Mouse (Mus musculus) 3T3-L1 (cell line): Measurements from ENCODE around the gene Agps.
"Not testable (repeated sequence)": the region's sequence is repeated elsewhere in the genome, so short reads cannot be mapped to it uniquely, and the experiment has no call there.

Experiments used
- DNase-seq: peaks from one replicate; pipeline ENCODE4 v3.0.0-alpha.2; 2015; ENCODE audit warnings: low read depth, low spot score

Gene Agps

GRCm38 (mm10) chr2:75929786-75930444 lies 97.9 kb downstream of the Agps start:
- DNase-seq, result no peak

DNA sequence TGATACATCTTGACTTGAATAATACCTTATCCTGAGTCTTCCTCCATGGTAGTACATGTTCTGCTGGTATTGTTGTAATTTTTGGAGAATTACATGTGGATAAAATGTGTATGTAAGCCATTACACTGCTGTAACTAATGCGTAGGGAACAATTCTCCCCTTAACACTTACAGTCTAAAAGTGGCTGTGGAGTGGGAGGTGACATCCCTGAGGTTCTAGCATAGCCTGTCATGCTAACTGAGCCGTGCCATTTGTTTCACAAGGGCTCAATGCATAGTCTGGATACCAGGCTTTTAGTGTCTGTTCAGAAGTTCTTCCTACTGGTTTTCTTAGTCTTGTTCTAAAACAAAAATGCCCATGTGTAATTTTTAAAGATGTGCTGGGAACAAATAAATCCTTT lies 99.0 kb downstream of the Agps start:
- DNase-seq, result no peak

DNA sequence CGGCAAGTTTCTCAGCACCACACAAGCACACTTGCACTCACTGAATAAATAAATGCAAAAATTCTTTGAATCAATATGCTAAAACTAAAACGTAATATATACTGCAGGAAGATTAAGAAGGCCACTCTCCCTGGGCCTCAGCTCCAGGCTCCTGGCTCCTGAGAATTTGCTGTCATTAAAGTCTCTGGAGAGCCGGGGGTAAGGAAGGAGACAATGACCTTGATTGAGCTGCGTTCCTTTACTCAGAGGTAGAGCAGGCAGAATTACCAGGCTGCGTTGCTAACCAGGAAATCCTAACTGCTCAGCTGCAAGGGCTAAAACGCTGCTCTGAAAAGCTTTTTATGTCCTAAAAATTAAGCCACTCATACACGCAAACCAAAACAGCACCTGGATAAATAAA lies 101.6 kb downstream of the Agps start:
- no peak for DNase-seq

DNA sequence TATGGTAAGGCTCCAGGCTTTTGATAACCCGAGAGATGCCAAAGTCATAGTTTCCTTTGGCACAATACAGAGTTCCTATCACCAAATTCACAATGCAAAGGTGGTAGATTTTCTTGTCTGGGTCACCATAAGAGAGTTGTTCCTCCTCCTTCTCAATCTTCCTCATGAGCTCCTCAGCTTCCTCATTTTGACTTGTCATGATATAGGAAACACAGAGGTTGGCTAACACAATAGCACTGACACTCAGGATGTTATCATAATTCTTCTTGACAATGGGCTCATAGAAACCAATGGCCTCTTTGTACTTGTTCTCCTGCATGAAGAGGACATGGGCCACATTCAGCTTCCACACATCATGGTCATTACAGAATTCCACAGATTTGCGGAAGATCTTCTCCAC lies 104.7 kb downstream of the Agps start:
- DNase-seq, result not testable (repeated sequence)

- DNase-seq, result not testable (repeated sequence)
These were observed 105.6 kb downstream of the Agps start for GRCm38 (mm10) chr2:75937520-75938116.

DNA sequence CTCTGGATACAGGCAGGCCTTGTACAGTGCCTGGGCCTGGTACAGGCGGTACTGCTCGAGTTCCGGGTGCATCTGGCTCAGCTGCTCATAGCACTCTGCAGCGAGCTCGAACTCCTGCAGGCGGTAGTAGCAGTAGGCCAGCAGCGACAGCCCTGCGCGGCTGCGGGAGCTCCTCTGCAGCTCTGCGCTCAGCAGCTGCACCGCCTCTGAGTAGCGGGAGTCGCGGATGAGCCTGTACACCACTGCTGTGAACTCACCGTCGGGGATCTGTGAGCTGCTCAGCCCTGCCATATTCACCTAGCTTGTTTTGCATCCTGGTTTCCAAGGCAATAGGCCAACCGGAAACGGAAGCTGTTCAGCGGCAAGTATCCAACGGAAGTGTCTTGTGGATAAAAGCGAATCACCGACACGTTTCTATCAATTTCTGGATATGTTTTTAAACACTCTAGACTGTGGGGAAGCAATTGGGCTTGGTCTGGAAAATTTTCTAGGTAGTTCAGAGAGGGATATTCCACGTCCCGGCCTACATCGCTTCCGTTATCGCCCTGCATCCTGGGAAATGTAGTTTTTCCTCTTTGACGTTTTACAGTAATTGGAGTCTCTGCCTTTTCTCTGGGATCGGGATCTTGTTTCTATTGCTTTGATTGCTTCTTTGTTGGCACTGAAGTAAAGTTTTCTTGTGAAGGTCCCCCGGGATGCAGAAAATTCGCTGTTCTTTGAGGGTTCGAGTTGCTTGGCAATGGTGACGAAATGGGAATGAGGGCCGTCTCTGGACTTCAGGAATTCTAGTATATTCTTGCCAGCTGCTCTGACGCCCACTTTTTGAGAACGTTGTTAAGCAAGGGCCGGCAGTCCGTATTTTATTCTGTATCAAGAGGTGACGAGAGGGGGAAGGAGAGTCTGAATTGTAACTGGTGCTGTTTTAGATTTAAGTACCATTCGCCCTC lies 106.4 kb downstream of the Agps start, which contains the start of gene Ttc30b:
TSS of gene Ttc30b (minus strand) at position 469 of the 947 bp plus-strand sequence.
- DNase-seq, result peak; percentile 90

GRCm38 (mm10) chr2:75950685-75951084 lies 118.7 kb downstream of the Agps start:
- no peak for DNase-seq

- DNase-seq, result no peak
These were observed 121.3 kb downstream of the Agps start for GRCm38 (mm10) chr2:75953320-75953719.

- no peak for DNase-seq
These were observed 123.7 kb downstream of the Agps start for GRCm38 (mm10) chr2:75955709-75956108.

GRCm38 (mm10) chr2:75959183-75959849 lies 127.3 kb downstream of the Agps start:
- no peak for DNase-seq

DNA sequence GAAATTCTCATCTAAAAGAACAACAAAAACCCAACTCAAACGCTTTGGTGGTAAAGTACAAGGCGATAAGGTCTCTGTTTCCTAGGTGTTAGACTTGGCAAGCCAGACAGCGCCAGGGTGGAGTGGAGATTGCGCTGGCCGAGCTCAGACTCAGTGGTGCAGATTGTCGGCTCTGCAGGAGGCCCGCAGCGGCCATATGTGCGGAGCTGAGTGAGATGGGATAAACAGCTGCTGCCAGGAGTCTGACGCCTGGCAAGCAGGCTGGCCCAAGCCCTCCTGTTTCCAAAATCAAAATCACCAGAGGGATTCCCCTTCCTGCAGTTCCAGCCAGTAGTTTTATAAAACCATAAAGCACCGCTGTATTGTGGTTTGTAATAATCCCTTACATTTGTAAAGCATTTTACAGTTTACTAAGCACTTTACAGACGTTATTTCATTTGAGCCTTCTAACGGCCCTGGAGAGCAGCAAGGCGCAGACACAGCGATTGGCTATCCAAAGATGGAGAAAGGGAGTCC lies 127.9 kb downstream of the Agps start:
- DNase-seq, result no peak

DNA sequence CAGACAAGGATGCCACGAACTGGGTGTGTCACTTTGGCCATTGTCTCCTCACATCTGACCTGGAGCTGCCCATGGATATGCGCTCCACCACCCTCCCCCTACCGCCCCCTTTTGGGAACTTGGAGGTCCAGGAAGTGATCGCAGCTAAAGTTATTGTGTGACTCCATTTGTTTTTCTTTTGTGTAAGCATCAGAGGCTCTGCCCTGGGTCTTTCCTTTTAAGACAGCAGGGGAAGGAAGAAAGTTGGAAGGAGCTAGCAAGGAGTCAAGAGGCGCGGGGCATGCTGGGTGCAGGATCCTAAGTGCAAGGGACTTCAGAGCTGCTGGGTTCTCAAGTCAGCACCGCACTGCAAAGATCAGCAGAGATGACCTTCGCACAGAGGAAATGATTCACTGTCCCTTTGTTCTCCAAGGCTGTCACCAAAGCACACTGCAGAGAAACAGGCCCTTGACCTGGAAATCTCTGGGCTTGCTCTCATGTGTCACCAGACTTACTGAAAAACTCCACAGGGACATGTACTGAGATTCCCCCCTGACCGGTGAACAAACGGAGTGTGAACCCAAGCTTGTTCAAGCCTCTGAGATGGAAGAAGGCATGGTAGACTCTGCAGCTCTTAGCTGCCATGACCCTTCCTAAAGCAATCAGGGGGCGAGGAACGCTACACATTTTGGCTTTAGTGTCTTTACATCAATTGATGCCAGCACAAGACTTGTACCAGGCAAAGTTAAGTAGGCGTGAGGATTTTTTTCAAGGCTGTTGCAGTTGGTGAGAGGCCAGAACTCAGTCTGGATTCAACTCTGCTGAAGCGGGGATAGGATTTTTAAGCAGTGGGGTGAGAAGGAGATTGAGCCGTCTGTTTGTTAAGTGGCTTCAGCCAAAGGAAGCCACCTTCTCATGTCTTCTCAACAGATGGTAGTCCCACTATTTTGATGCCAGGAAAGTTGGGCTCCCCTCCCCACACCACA lies 128.7 kb downstream of the Agps start:
- DNase-seq, result no peak

GRCm38 (mm10) chr2:75963211-75963840 lies 131.3 kb downstream of the Agps start:
- no peak for DNase-seq

DNA sequence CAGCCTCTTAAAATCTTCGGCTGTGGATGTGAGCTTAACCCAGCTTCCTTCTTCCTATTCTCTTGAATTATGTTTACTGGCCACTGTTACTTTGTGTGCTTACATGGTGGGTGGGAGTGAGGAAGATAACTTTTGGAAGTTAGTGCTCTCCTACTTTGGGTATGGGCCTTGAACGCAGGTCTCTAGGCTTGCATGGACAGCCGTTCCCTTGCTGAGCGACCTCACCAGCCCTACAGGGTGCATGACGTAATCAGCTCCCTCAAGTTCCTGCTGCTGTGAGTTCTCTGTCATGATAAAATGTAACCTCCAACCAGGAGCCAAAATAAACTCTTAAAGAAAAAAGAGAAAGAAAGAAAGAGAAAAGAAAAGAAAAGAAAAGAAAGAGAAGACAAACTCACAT lies 132.1 kb downstream of the Agps start:
- peak; percentile 29 for DNase-seq

GRCm38 (mm10) chr2:75964512-75964911 lies 132.5 kb downstream of the Agps start:
- DNase-seq, result peak; percentile 72

DNA sequence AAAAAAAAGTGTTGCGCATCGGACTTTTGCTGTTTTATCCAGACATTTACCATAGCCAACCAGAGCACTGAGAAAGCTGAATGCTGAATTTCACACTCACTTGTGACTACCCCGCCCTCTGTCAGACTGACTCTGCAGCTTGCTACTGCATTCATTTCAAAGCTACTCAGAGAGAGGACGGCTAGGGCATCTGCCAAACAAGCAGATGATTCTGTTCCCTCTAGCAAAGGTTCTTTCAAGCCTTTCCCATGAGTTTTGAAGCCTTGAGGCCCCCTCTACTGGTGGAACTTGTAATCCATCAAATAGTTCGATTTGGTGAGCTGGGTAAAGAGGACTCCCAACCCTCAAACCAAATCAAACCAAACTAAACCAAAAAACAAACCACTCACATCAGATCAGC lies 133.0 kb downstream of the Agps start:
- DNase-seq, result peak; percentile 90

DNA sequence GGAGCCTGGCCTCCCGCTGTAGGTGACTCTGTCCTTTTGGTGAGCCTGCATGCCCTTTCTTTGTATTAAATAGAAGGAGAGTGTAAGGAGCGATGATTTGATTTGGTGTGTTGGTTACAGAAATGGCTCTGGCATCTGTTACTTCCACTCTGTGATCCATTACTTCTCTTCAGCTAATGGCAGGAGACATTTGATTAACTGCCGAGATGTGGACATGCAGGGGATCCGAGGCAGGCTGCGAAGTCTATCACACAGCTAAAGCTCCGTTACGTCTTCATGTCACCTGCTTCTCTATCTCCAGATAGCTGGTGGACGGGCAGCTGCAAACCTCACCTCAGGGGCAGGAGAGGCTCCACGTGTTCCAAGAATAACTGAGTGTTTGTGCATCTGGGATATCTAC lies 142.2 kb downstream of the Agps start:
- no peak for DNase-seq

DNA sequence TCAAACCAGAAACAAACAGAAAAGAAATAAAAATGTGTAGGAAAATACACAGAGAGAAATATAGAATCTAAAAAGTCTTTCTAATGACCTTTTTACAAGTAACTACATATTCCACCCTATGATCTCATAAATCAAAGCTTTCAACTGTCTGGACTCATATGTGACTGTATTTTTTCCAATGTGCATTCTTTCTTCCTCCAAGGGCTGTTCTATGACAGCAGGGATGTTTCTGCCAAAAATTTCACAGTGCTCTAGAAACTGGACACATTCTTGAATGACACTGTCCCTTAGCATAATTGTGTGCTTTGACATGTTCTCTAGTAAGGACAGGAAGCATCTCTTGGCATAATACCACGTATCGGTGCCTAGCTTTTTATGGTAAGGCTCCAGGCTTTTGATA lies 144.1 kb downstream of the Agps start:
- not testable (repeated sequence) for DNase-seq

DNA sequence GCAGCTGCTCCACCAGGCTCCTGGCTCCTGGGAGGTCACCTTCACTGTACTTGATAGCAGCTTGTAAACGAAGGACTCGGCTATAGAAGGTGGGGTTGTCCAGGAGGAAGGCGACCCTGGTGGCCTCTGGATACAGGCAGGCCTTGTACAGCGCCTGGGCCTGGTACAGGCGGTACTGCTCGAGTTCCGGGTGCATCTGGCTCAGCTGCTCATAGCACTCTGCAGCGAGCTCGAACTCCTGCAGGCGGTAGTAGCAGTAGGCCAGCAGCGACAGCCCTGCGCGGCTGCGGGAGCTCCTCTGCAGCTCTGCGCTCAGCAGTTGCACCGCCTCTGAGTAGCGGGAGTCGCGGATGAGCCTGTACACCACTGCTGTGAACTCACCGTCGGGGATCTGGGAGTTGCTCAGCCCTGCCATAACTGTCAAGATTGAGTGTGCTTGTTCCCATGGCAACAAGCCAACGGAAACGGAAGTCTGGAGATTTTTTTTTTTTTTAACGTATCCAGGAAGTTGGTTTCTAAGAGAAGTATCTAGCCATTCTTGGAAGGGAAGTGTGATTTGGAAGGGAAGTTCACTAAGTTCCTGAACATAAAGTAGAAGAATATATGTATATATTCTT lies 145.9 kb downstream of the Agps start, which contains the start of gene Ttc30a2:
TSS of gene Ttc30a2 (minus strand) at position 419 of the 617 bp plus-strand sequence.
- DNase-seq, result not testable (repeated sequence)
